Mouse (Mus musculus) MEL (cell line): ENCODE measurements around the gene Cdk10. TPM values are rescaled to one million over a fixed set of nuclear protein-coding genes. Genes with fewer than 3 reads are reported as not detected.
A peak's percentile ranks its signal among the peaks of the same experiment; 100 is the strongest.
"Not testable (repeated sequence)": the region's sequence is repeated elsewhere in the genome, so short reads cannot be mapped to it uniquely, and the experiment has no call there.

Experiments
- DNase-seq: peaks from one replicate; pipeline ENCODE4 v3.0.0; 2011; ENCODE audit warnings: low read depth, low spot score
- H3K27ac ChIP-seq: 2 replicates; pipeline ENCODE4 v1.5.1; 2012; ENCODE audit warnings: low read depth, mild to moderate bottlenecking, control low read depth, low read length, moderate library complexity; ENCODE audit not compliant: control insufficient read depth
- H3K27me3 ChIP-seq, 2 experiments: fragments of 150-350 bp in 1 of 2; sonication (generic) in 1 of 2; 2 replicates each; pipeline ENCODE4 v1.6.1; 2012; ENCODE audit warnings: low read length in 2 of 2, mild to moderate bottlenecking in 2 of 2, improper control_type of control experiment in 1 of 2, moderate library complexity in 1 of 2; ENCODE audit not compliant: insufficient read depth in 2 of 2, control insufficient read depth in 1 of 2
- H3K36me3 ChIP-seq, 2 experiments: 2 replicates each; pipeline ENCODE4 v1.6.1; 2012 to 2014; ENCODE audit warnings: low read length in 2 of 2, improper control_type of control experiment in 1 of 2, inconsistent platforms in 1 of 2, mild to moderate bottlenecking in 1 of 2; ENCODE audit not compliant: insufficient read depth in 2 of 2, control insufficient read depth in 1 of 2
- H3K4me1 ChIP-seq, 2 experiments: fragments of 150-350 bp in 1 of 2; sonication (generic) in 1 of 2; 2 replicates each; pipeline ENCODE4 v1.6.1; 2012; ENCODE audit warnings: low read length in 2 of 2, improper control_type of control experiment in 1 of 2, mild to moderate bottlenecking in 1 of 2; ENCODE audit not compliant: insufficient read depth in 2 of 2, control insufficient read depth in 1 of 2
- H3K4me3 ChIP-seq, 2 experiments: fragments of 150-350 bp in 1 of 2; sonication (generic) in 1 of 2; 2 replicates each; pipeline ENCODE4 v1.5.1; 2012; ENCODE audit warnings: low read depth in 2 of 2, low read length in 2 of 2, mild to moderate bottlenecking in 2 of 2, moderate library complexity in 2 of 2, control low read depth in 1 of 2, improper control_type of control experiment in 1 of 2; ENCODE audit not compliant: control insufficient read depth in 1 of 2, insufficient read depth in 1 of 2
- H3K79me2 ChIP-seq: 2 replicates; pipeline ENCODE4 v1.6.1; 2012; ENCODE audit warnings: mild to moderate bottlenecking, low read length, moderate library complexity; ENCODE audit not compliant: control insufficient read depth, poor library complexity, insufficient read depth
- H3K9ac ChIP-seq: 2 replicates; pipeline ENCODE4 v1.6.1; 2012; ENCODE audit warnings: low read depth, mild to moderate bottlenecking, control low read depth, low read length, moderate library complexity; ENCODE audit not compliant: control insufficient read depth, poor library complexity, severe bottlenecking
- H3K9me3 ChIP-seq: fragments of 150-350 bp; sonication (generic); replicated peaks from 2 replicates; pipeline ENCODE4 v1.6.1; 2012; ENCODE audit warnings: mild to moderate bottlenecking, low read length, improper control_type of control experiment, moderate library complexity; ENCODE audit not compliant: insufficient read depth
- CHD2 ChIP-seq: IDR thresholded peaks from 2 replicates; pipeline ENCODE4 v1.6.1; 2011; ENCODE audit warnings: low read length, improper control_type of control experiment
- CTCF ChIP-seq, 3 experiments: IDR thresholded peaks in 2 of 3; conservative IDR thresholded peaks in 1 of 3; 2 replicates each; pipeline ENCODE4 v1.5.1; 2011 to 2012; ENCODE audit warnings: low read length in 3 of 3, low read depth in 2 of 3, mild to moderate bottlenecking in 2 of 3, improper control_type of control experiment in 1 of 3, inconsistent platforms in 1 of 3, mixed read lengths in 1 of 3, moderate library complexity in 1 of 3; ENCODE audit not compliant: control insufficient read depth in 1 of 3, insufficient read depth in 1 of 3, poor library complexity in 1 of 3, severe bottlenecking in 1 of 3
- HCFC1 ChIP-seq: IDR thresholded peaks from 2 replicates; pipeline ENCODE4 v1.6.1; 2012; ENCODE audit warnings: low read depth, mild to moderate bottlenecking, inconsistent platforms, low read length, improper control_type of control experiment, moderate library complexity
- MAFK ChIP-seq: IDR thresholded peaks from 2 replicates; pipeline ENCODE4 v1.6.1; 2011; ENCODE audit warnings: low read depth, mild to moderate bottlenecking, low read length, improper control_type of control experiment, borderline replicate concordance
- MYC ChIP-seq: IDR thresholded peaks from 2 replicates; pipeline ENCODE4 v1.6.1; 2011; ENCODE audit warnings: low read depth, mild to moderate bottlenecking, low read length, improper control_type of control experiment, moderate library complexity
- NELFE ChIP-seq: IDR thresholded peaks from 2 replicates; pipeline ENCODE4 v1.6.1; 2011; ENCODE audit warnings: low read depth, low read length, improper control_type of control experiment
- POLR2A ChIP-seq, 2 experiments: IDR thresholded peaks; 2 replicates each; pipeline ENCODE4 v1.6.1; 2011 to 2012; ENCODE audit warnings: low read length in 2 of 2, mild to moderate bottlenecking in 2 of 2, control low read depth in 1 of 2, improper control_type of control experiment in 1 of 2, low read depth in 1 of 2, moderate library complexity in 1 of 2; ENCODE audit not compliant: control insufficient read depth in 1 of 2, insufficient read depth in 1 of 2, poor library complexity in 1 of 2
- SIN3A ChIP-seq: IDR thresholded peaks from 2 replicates; pipeline ENCODE4 v1.6.1; 2012; ENCODE audit warnings: low read length, improper control_type of control experiment, inconsistent platforms
- SMC3 ChIP-seq: IDR thresholded peaks from 2 replicates; pipeline ENCODE4 v1.6.1; 2011; ENCODE audit warnings: low read depth, low read length, improper control_type of control experiment
- USF1 ChIP-seq: IDR thresholded peaks from 2 replicates; pipeline ENCODE4 v1.6.1; 2014; ENCODE audit warnings: low read depth, mild to moderate bottlenecking, inconsistent platforms, low read length, improper control_type of control experiment, moderate library complexity
- ZC3H11A ChIP-seq: IDR thresholded peaks from 2 replicates; pipeline ENCODE4 v1.6.1; 2012; ENCODE audit warnings: low read depth, mild to moderate bottlenecking, inconsistent platforms, low read length, improper control_type of control experiment
- ZKSCAN1 ChIP-seq: IDR thresholded peaks from 2 replicates; pipeline ENCODE4 v1.6.1; 2012; ENCODE audit warnings: low read depth, mild to moderate bottlenecking, inconsistent platforms, low read length, improper control_type of control experiment, moderate library complexity
- ZNF384 ChIP-seq: IDR thresholded peaks from 2 replicates; pipeline ENCODE4 v1.6.1; 2012; ENCODE audit warnings: low read depth, mild to moderate bottlenecking, inconsistent platforms, low read length, improper control_type of control experiment
- polyA plus RNA-seq, 2 experiments: library from polyadenylated mRNA; stranded (reverse) in 1 of 2; unstranded in 1 of 2; fragments of >175 nt in 1 of 2; fragments of >200 nt in 1 of 2; gene quantifications; 2 replicates each; pipeline versions ENCODE4 v1.2.1 to v1.2.4; 2012; ENCODE audit warnings: low replicate concordance in 2 of 2, low read depth in 1 of 2; ENCODE audit not compliant: insufficient read length in 2 of 2, insufficient read depth in 1 of 2, missing spikeins in 1 of 2
- total RNA-seq: library from RNA; depleted of rRNA; stranded (reverse); fragments of 300-350 nt; gene quantifications from 2 replicates; pipeline ENCODE4 v1.2.3, GENCODE M21; 2012

Gene Cdk10
- total and polyA plus RNA-seq, 3 experiments = 28.0 to 43.8 TPM; not detected in 1

DNA sequence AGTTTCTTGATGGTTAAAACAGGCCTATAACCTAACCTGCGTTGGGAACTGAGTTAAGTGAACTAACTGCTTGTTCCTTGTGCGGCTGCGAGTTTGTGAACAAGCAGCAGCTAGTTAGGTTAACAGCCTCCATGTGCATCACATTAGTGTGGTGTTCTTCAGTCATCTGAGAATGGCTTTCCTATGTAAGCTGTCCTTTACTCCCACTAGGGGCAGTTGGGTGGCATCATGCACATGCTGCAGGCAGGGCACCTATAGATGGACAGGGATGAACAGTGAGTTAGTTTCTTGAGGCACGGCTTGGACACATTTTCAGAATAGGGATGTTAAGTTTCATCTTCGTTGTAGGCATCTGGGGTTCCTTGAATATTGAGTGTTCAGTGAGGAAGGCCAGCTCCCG is 30.5 kb downstream of the Cdk10 start:
- Histone ChIP-seq H3K79me2 (peaks cover 13% of the 10 kb centered on the region), H3K36me3 (peaks cover 0 to 9% of the 10 kb centered on the region in 2 experiments; a peak in 2 of 4 replicates), H3K27me3 (no peaks in the 10 kb centered on the region), H3K9ac (peak overlapping the region; percentile 89), H3K9me3 (no peaks in the 10 kb centered on the region), H3K4me3 (peak overlapping the region; percentile 84 to 98), H3K4me1 (peaks cover 0 to 16% of the 10 kb centered on the region in 2 experiments; a peak in 2 of 4 replicates), H3K27ac (no peak overlapping the region)
- peak; percentile 54 for DNase-seq
- TF ChIP-seq SIN3A = no peak
- peak in 2 of 3 experiments; percentile 15 to 19; a peak in 3 of 6 replicates for TF ChIP-seq CTCF (IDR thresholded peaks at IDR 0.05 in 2 of 3, conservative IDR thresholded peaks at IDR 0.05 in 1 of 3; ENCODE audit: control insufficient read depth in 1 of 3, insufficient read depth in 1 of 3, low read depth in 2 of 3, low read length in 3 of 3, poor library complexity in 1 of 3, severe bottlenecking in 1 of 3)
- TF ChIP-seq, all 39 proteins: peak for 1

DNA sequence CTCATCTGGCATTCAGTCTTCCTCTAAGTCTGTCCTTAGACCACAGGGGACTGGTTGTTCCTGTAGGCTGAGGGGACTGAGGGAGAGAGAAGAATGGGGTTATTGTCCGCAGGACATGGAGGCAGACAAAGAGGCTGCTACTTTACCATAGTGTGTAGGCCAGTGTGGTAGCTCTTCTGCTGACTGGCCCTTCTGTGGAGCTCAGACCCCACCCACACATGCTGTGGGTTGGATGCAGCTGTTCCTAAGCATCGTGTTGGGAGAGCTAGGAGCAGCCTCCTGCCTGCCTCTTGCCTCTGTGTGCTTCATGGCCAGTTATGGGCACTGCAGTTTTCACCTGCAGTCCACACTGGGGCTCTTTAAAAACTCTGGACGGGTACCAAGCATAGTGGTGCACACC is 32.5 kb downstream of the Cdk10 start:
- H3K9me3 ChIP-seq = no peaks in the 10 kb centered on the region
- no peaks in the 10 kb centered on the region for H3K27me3 ChIP-seq
- TF ChIP-seq ZC3H11A = no peak
- TF ChIP-seq SIN3A = no peak
- no peak for TF ChIP-seq ZKSCAN1
- TF ChIP-seq POLR2A (IDR thresholded peaks at IDR 0.05; ENCODE audit: control insufficient read depth in 1 of 2, insufficient read depth in 1 of 2, low read depth in 1 of 2, low read length in 2 of 2, poor library complexity in 1 of 2) = no peak
- no peak for TF ChIP-seq MAFK
- TF ChIP-seq USF1 = no peak
- no peak for TF ChIP-seq MYC
- no peak for TF ChIP-seq SMC3
- TF ChIP-seq HCFC1 = no peak
- TF ChIP-seq CHD2 = no peak
- no peak for TF ChIP-seq NELFE
- H3K27ac ChIP-seq = no peak overlapping the region
- no peak overlapping the region for H3K4me3 ChIP-seq
- H3K79me2 ChIP-seq = peaks cover 13% of the 10 kb centered on the region
- H3K4me1 ChIP-seq = peaks cover 0 to 16% of the 10 kb centered on the region in 2 experiments; a peak in 2 of 4 replicates
- H3K36me3 ChIP-seq = peaks cover 0 to 9% of the 10 kb centered on the region in 2 experiments; a peak in 2 of 4 replicates
- no peak for DNase-seq
- H3K9ac ChIP-seq = no peak overlapping the region

DNA sequence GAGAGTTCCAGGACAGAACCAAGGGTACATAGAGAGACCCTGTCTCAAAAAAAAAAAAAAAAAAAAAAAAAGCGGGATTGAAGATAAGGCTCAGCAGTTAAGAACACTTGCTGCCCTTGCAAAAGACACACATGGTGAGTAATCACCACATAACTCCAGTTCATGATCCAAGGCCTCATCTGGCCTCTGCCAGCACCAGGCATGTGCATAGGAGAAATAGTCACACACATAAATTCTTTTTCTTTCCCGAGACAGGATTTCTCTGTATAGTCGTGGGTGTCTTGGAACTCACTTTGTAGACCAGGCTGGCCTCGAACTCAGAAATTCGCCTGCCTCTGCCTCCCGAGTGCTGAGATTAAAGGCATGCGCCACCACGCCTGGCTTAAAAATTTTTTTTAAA is 33.0 kb downstream of the Cdk10 start:
- not testable (repeated sequence) for H3K4me3 ChIP-seq, H3K9ac ChIP-seq, H3K36me3 ChIP-seq, DNase-seq, H3K27me3 ChIP-seq, H3K27ac ChIP-seq, H3K9me3 ChIP-seq
- H3K79me2 ChIP-seq = peaks cover 13% of the 10 kb centered on the region
- H3K4me1 ChIP-seq = peaks cover 0 to 15% of the 10 kb centered on the region in 2 experiments; a peak in 2 of 4 replicates
- TF ChIP-seq ZNF384 = peak; percentile 50; the same call in 1 of the 2 replicates
